Mouse (Mus musculus): ENCODE measurements around the gene Lgr4. TPM values are rescaled to one million over a fixed set of nuclear protein-coding genes. Genes with fewer than 3 reads are reported as not detected.
A peak's percentile ranks its signal among the peaks of the same experiment; 100 is the strongest.
"Not testable (repeated sequence)": the region's sequence is repeated elsewhere in the genome, so short reads cannot be mapped to it uniquely, and the experiment has no call there.

The Lgr4 gene
- total RNA-seq (2022) = 10 to 100 TPM; 21.8 to 23.5 (median 22.8) TPM

GRCm38 (mm10) chr2:109917496-109918413 is at the start of gene Lgr4:
Gene Lgr4 (plus strand): TSS chr2:109917647.
- peak; percentile 97 for DNase-seq (ENCODE audit: low spot score)

- DNase-seq (ENCODE audit: low spot score) = not testable (repeated sequence)
Measured at GRCm38 (mm10) chr2:109879429-109879828, 38.0 kb upstream of the Lgr4 start.

GRCm38 (mm10) chr2:109881111-109881510 is 36.3 kb upstream of the Lgr4 start:
- no peak for DNase-seq (ENCODE audit: low spot score)

- DNase-seq (ENCODE audit: low spot score) = no peak
Measured at GRCm38 (mm10) chr2:109881625-109882024, 35.8 kb upstream of the Lgr4 start.

GRCm38 (mm10) chr2:109884106-109884505 is 33.3 kb upstream of the Lgr4 start:
- DNase-seq (ENCODE audit: low spot score) = no peak

GRCm38 (mm10) chr2:109884507-109884906 is 32.9 kb upstream of the Lgr4 start:
- peak; percentile 39 for DNase-seq (ENCODE audit: low spot score)

GRCm38 (mm10) chr2:109890068-109890467 is 27.4 kb upstream of the Lgr4 start:
- DNase-seq (ENCODE audit: low spot score) = no peak

GRCm38 (mm10) chr2:109890597-109890996 is 26.9 kb upstream of the Lgr4 start, which contains the start of gene Lin7c:
Gene Lin7c (plus strand): TSS chr2:109890853.
- DNase-seq (ENCODE audit: low spot score) = peak; percentile 94

- no peak for DNase-seq (ENCODE audit: low spot score)
Measured at GRCm38 (mm10) chr2:109891031-109891430, 26.4 kb upstream of the Lgr4 start.

GRCm38 (mm10) chr2:109891471-109891870 is 26.0 kb upstream of the Lgr4 start:
- DNase-seq (ENCODE audit: low spot score) = no peak

GRCm38 (mm10) chr2:109896311-109896710 is 21.1 kb upstream of the Lgr4 start:
- no peak for DNase-seq (ENCODE audit: low spot score)

- no peak for DNase-seq (ENCODE audit: low spot score)
Measured at GRCm38 (mm10) chr2:109902869-109903268, 14.6 kb upstream of the Lgr4 start.

- peak; percentile 91 for DNase-seq (ENCODE audit: low spot score)
Measured at GRCm38 (mm10) chr2:109904171-109904821, 13.2 kb upstream of the Lgr4 start.

GRCm38 (mm10) chr2:109909122-109909521 is 8.3 kb upstream of the Lgr4 start:
- no peak for DNase-seq (ENCODE audit: low spot score)

GRCm38 (mm10) chr2:109912216-109912615 is 5.2 kb upstream of the Lgr4 start:
- no peak for DNase-seq (ENCODE audit: low spot score)

GRCm38 (mm10) chr2:109912766-109913165 is 4.7 kb upstream of the Lgr4 start:
- no peak for DNase-seq (ENCODE audit: low spot score)

GRCm38 (mm10) chr2:109913241-109913640 is 4.2 kb upstream of the Lgr4 start:
- DNase-seq (ENCODE audit: low spot score) = no peak

GRCm38 (mm10) chr2:109914601-109915000 is 2.8 kb upstream of the Lgr4 start:
- no peak for DNase-seq (ENCODE audit: low spot score)

GRCm38 (mm10) chr2:109916782-109917495 is 508 bp upstream of the Lgr4 start:
- DNase-seq (ENCODE audit: low spot score) = no peak

GRCm38 (mm10) chr2:109918592-109919262 is 1.3 kb downstream of the Lgr4 start:
- no peak for DNase-seq (ENCODE audit: low spot score)

GRCm38 (mm10) chr2:109920471-109920870 is 3.0 kb downstream of the Lgr4 start:
- no peak for DNase-seq (ENCODE audit: low spot score)

All from heart, adult 8-10 months (tissue).